Comparison of ENCODE assay signal across 16 mouse cellular contexts in genomic region chr16:13969096-13969495, GRCm38 (mm10). TPM values are rescaled to one million over a fixed set of nuclear protein-coding genes. Genes with fewer than 3 reads are reported as not detected.
"Had no signal": no experiment of that assay in that cellular context is flagged by ENCODE, and none has a peak within 500 bp of the region (broad histone marks: within the 10 kb centered on the region; RNA-seq: fewer than 3 reads in every experiment).

No protein-coding gene starts in this region.

- H3K4me3 ChIP-seq: layer of hippocampus, adult 2 months; limb, embryonic 13.5 days; midbrain, embryonic 13.5 days; neural tube, embryonic 12.5 days; stomach, embryonic 15.5 days had no signal

- H3K4me1 ChIP-seq: limb, embryonic 13.5 days; midbrain, embryonic 13.5 days; neural tube, embryonic 12.5 days; stomach, embryonic 15.5 days had no signal

- DNase-seq: kidney, adult 8-10 months; kidney, postnatal 36 days; left cerebral cortex, postnatal 4 days; lung, adult 18-20 months; lung, postnatal 36 days; retina, postnatal 1 day; right cerebral cortex, postnatal 4 days; thymus, postnatal 4 days had no signal

RNA-seq across cellular contexts. Expression of gene 2900011O08Rik, which starts 17.3 kb away (rescaled TPM):
- polyA plus RNA-seq: liver, adult 2 months; lung, postnatal 0 days; spleen, adult 2 months had no signal

RNA-seq across cellular contexts. Expression of gene Ifitm7, which starts 17.6 kb away (rescaled TPM):
- polyA plus RNA-seq: liver, adult 2 months; lung, postnatal 0 days; stomach, embryonic 15.5 days had no signal
